Mouse (Mus musculus) adrenal gland, adult (tissue): ENCODE measurements around the gene Jade3.
"Not testable (repeated sequence)": the region's sequence is repeated elsewhere in the genome, so short reads cannot be mapped to it uniquely, and the experiment has no call there.

Experiments used
- DNase-seq, 2 experiments: peaks; one replicate each; pipeline ENCODE4 v3.0.0; 2022 to 2023; ENCODE audit warnings: low spot score in 1 of 2; ENCODE audit not compliant: inconsistent age in 2 of 2

The Jade3 gene

GRCm38 (mm10) chrX:20425140-20425838 lies at the start of gene Jade3:
Gene Jade3, plus strand, starts transcription at chrX:20425688.
- DNase-seq: peak; percentile 88 to 92

- no peak for DNase-seq
Measured at GRCm38 (mm10) chrX:20379347-20380014, 46.0 kb upstream of the Jade3 start.

GRCm38 (mm10) chrX:20382260-20382659 lies 43.2 kb upstream of the Jade3 start:
- no peak for DNase-seq

GRCm38 (mm10) chrX:20387006-20387405 lies 38.5 kb upstream of the Jade3 start:
- DNase-seq: no peak

- DNase-seq: not testable (repeated sequence)
Measured at GRCm38 (mm10) chrX:20391964-20392363, 33.5 kb upstream of the Jade3 start.

- no peak for DNase-seq
Measured at GRCm38 (mm10) chrX:20392942-20393341, 32.5 kb upstream of the Jade3 start.

GRCm38 (mm10) chrX:20404068-20404467 lies 21.4 kb upstream of the Jade3 start:
- no peak for DNase-seq

GRCm38 (mm10) chrX:20406909-20407308 lies 18.6 kb upstream of the Jade3 start:
- no peak for DNase-seq

- no peak for DNase-seq
Measured at GRCm38 (mm10) chrX:20407676-20408075, 17.8 kb upstream of the Jade3 start.

- DNase-seq: no peak
Measured at GRCm38 (mm10) chrX:20411382-20411781, 14.1 kb upstream of the Jade3 start.

- no peak for DNase-seq
Measured at GRCm38 (mm10) chrX:20412221-20412620, 13.3 kb upstream of the Jade3 start.

GRCm38 (mm10) chrX:20414885-20415622 lies 10.4 kb upstream of the Jade3 start:
- DNase-seq: no peak

- peak in 1 of 2 experiments; percentile 61 for DNase-seq
Measured at GRCm38 (mm10) chrX:20418461-20418860, 7.0 kb upstream of the Jade3 start.

GRCm38 (mm10) chrX:20419536-20419935 lies 6.0 kb upstream of the Jade3 start:
- no peak for DNase-seq

- DNase-seq: peak; percentile 53 to 74
Measured at GRCm38 (mm10) chrX:20425839-20426449, 456 bp downstream of the Jade3 start.

- DNase-seq: no peak
Measured at GRCm38 (mm10) chrX:20483213-20483612, 57.7 kb downstream of the Jade3 start.

- peak in 1 of 2 experiments; percentile 20 for DNase-seq
Measured at GRCm38 (mm10) chrX:20497682-20498081, 72.2 kb downstream of the Jade3 start.

GRCm38 (mm10) chrX:20520290-20520939 lies 94.9 kb downstream of the Jade3 start:
- no peak for DNase-seq

GRCm38 (mm10) chrX:20521578-20521977 lies 96.1 kb downstream of the Jade3 start:
- no peak for DNase-seq

- DNase-seq: no peak
Measured at GRCm38 (mm10) chrX:20532621-20533020, 107.1 kb downstream of the Jade3 start.

GRCm38 (mm10) chrX:20543867-20544266 lies 118.4 kb downstream of the Jade3 start:
- no peak for DNase-seq
